Mouse (Mus musculus) bone marrow macrophage, adult 2 months (primary cell): Measurements from ENCODE around the gene Mtf1. TPM values are rescaled to one million over a fixed set of nuclear protein-coding genes. Genes with fewer than 3 reads are reported as not detected.

Experiments used
- H3K27ac ChIP-seq: 2 replicates; pipeline ENCODE4 v1.5.1; 2012; ENCODE audit warnings: low read depth, low read length; ENCODE audit not compliant: insufficient read depth
- H3K4me1 ChIP-seq: 2 replicates; pipeline ENCODE4 v1.6.1; 2012; ENCODE audit warnings: low read length; ENCODE audit not compliant: control insufficient read depth, insufficient read depth
- H3K4me3 ChIP-seq: 2 replicates; pipeline ENCODE4 v1.5.1; 2012; ENCODE audit warnings: mild to moderate bottlenecking, low read length, moderate library complexity; ENCODE audit not compliant: insufficient read depth
- CTCF ChIP-seq: IDR thresholded peaks from 2 replicates; pipeline ENCODE4 v1.5.1; 2012; ENCODE audit warnings: low read depth, mild to moderate bottlenecking, low read length, moderate library complexity
- POLR2A ChIP-seq: IDR thresholded peaks from 2 replicates; pipeline ENCODE4 v1.6.1; 2012; ENCODE audit warnings: mild to moderate bottlenecking, low read depth, low read length, borderline replicate concordance
- polyA plus RNA-seq: library from polyadenylated mRNA; stranded (reverse); fragments of >200 nt; gene quantifications from 2 replicates; pipeline ENCODE4 v1.2.4, GENCODE M21; 2012; ENCODE audit not compliant: missing spikeins, insufficient read depth, insufficient read length

Gene Mtf1
- polyA plus RNA-seq, 1 experiment, result 13.1 TPM

GRCm38 (mm10) chr4:124849631-124850260 is 47.8 kb downstream of the Mtf1 start:
- Histone ChIP-seq H3K4me1 (peaks cover 14% of the 10 kb centered on the region), H3K4me3 (peak overlapping the region; percentile 69), H3K27ac (no peak overlapping the region)
- TF ChIP-seq CTCF (no peak), POLR2A (no peak)

GRCm38 (mm10) chr4:124850261-124850913 is 48.5 kb downstream of the Mtf1 start, which contains the start of gene Yrdc:
Gene Yrdc (plus strand): TSS chr4:124850679.
- Histone ChIP-seq H3K27ac (peak within 1 kb of the TSS; percentile 79), H3K4me3 (peak within 1 kb of the TSS; percentile 69), H3K4me1 (peaks cover 14% of the 10 kb centered on the region)
- TF ChIP-seq CTCF, result no peak
- TF ChIP-seq POLR2A, result no peak

GRCm38 (mm10) chr4:124850933-124851658 is 49.2 kb downstream of the Mtf1 start, which contains the start of gene 1110065P20Rik:
Gene 1110065P20Rik (minus strand): TSS chr4:124851196.
- Histone ChIP-seq H3K4me1 (peaks cover 14% of the 10 kb centered on the region), H3K4me3 (peak within 1 kb of the TSS; percentile 69), H3K27ac (peak within 1 kb of the TSS; percentile 79)
- TF ChIP-seq CTCF, result no peak
- no peak for TF ChIP-seq POLR2A

- TF ChIP-seq CTCF, result no peak
- H3K4me1 ChIP-seq, result peaks cover 9% of the 10 kb centered on the region
- H3K27ac ChIP-seq, result no peak overlapping the region
- no peak overlapping the region for H3K4me3 ChIP-seq
These were observed 54.4 kb downstream of the Mtf1 start for GRCm38 (mm10) chr4:124856294-124856693.

- no peak overlapping the region for H3K4me3 ChIP-seq
- H3K4me1 ChIP-seq, result no peaks in the 10 kb centered on the region
- no peak overlapping the region for H3K27ac ChIP-seq
- no peak for TF ChIP-seq CTCF
- TF ChIP-seq POLR2A, result no peak
These were observed 56.5 kb downstream of the Mtf1 start for GRCm38 (mm10) chr4:124858370-124858769.

- no peak for TF ChIP-seq CTCF
- TF ChIP-seq POLR2A, result no peak
- no peak overlapping the region for H3K27ac ChIP-seq
- no peaks in the 10 kb centered on the region for H3K4me1 ChIP-seq
- no peak overlapping the region for H3K4me3 ChIP-seq
These were observed 58.5 kb downstream of the Mtf1 start for GRCm38 (mm10) chr4:124860446-124860845.

- TF ChIP-seq POLR2A (no peak), CTCF (no peak)
- H3K4me3 ChIP-seq, result peak within 1 kb of the TSS; percentile 30
- H3K4me1 ChIP-seq, result no peaks in the 10 kb centered on the region
- H3K27ac ChIP-seq, result no peak within 1 kb of the TSS
These were observed 59.6 kb downstream of the Mtf1 start, which contains the start of gene Maneal for GRCm38 (mm10) chr4:124861283-124862188. Gene Maneal (minus strand): TSS chr4:124862171.

GRCm38 (mm10) chr4:124872719-124873118 is 70.8 kb downstream of the Mtf1 start:
- Histone ChIP-seq H3K4me3 (no peak overlapping the region), H3K27ac (no peak overlapping the region), H3K4me1 (no peaks in the 10 kb centered on the region)
- TF ChIP-seq CTCF (no peak), POLR2A (no peak)

- Histone ChIP-seq H3K4me3 (no peak within 1 kb of the TSS), H3K4me1 (no peaks in the 10 kb centered on the region), H3K27ac (no peak within 1 kb of the TSS)
- TF ChIP-seq POLR2A, result no peak
- no peak for TF ChIP-seq CTCF
These were observed 78.7 kb downstream of the Mtf1 start, which contains the start of gene Epha10 for GRCm38 (mm10) chr4:124880599-124880998. Gene Epha10 (plus strand): TSS chr4:124880899.
